Mouse (Mus musculus): Measurements from ENCODE around the gene Slc25a20. TPM values are rescaled to one million over a fixed set of nuclear protein-coding genes. Genes with fewer than 3 reads are reported as not detected.
"Not testable (repeated sequence)": the region's sequence is repeated elsewhere in the genome, so short reads cannot be mapped to it uniquely, and the experiment has no call there.

Gene Slc25a20
- polyA plus RNA-seq, 1 experiment from 2014 or later: 23.5 TPM

GRCm38 (mm10) chr9:108639825-108640224, 22.1 kb upstream of the Slc25a20 start:
- ATAC-seq: no peak
- Histone ChIP-seq H3K27ac (ENCODE audit: low read depth, low read length) (no peak overlapping the region), H3K4me1 (ENCODE audit: control insufficient read depth, insufficient read depth, low read length) (no peaks in the 10 kb centered on the region), H3K4me2 (ENCODE audit: low read length) (no peak overlapping the region), H3K9ac (ENCODE audit: low read length) (no peak overlapping the region), H3K9me3 (replicated peaks; ENCODE audit: control insufficient read depth, low read length) (no peaks in the 10 kb centered on the region), H3K4me3 (ENCODE audit: low read depth, low read length) (no peak overlapping the region), H3K27me3 (replicated peaks; ENCODE audit: control insufficient read depth, insufficient read depth, low read length) (no peaks in the 10 kb centered on the region), H3K36me3 (ENCODE audit: control insufficient read depth, insufficient read depth, low read length) (peaks cover 40% of the 10 kb centered on the region)
- WGBS: 90% methylated on average over 2 of the region's 2 CpGs
- no peak for DNase-seq (ENCODE audit: low spot score)

- no peaks in the 10 kb centered on the region for H3K27me3 ChIP-seq (replicated peaks; ENCODE audit: control insufficient read depth, insufficient read depth, low read length)
- peak overlapping the region; percentile 94 for H3K4me2 ChIP-seq (ENCODE audit: low read length)
- H3K9me3 ChIP-seq (replicated peaks; ENCODE audit: control insufficient read depth, low read length): no peaks in the 10 kb centered on the region
- 46% methylated on average over 10 of the region's 10 CpGs for WGBS
- peaks cover 12% of the 10 kb centered on the region for H3K4me1 ChIP-seq (ENCODE audit: control insufficient read depth, insufficient read depth, low read length)
- peaks cover 5% of the 10 kb centered on the region; the same call in 1 of the 2 replicates for H3K36me3 ChIP-seq (ENCODE audit: control insufficient read depth, insufficient read depth, low read length)
- H3K27ac ChIP-seq (ENCODE audit: low read depth, low read length): no peak overlapping the region
- H3K9ac ChIP-seq (ENCODE audit: low read length): peak overlapping the region; percentile 91
- DNase-seq (ENCODE audit: low spot score) (no peak), ATAC-seq (no peak)
- H3K4me3 ChIP-seq (ENCODE audit: low read depth, low read length): peak overlapping the region; percentile 98
Measured at GRCm38 (mm10) chr9:108648166-108648565, 13.7 kb upstream of the Slc25a20 start.

GRCm38 (mm10) chr9:108648611-108649560, 13.0 kb upstream of the Slc25a20 start, which contains the start of gene Arih2:
Arih2 (minus strand) TSS chr9:108649386.
- Histone ChIP-seq H3K36me3 (ENCODE audit: control insufficient read depth, insufficient read depth, low read length) (0 out of 2 replicates have a peak, but pooled peaks cover 2% of the 10 kb centered on the region), H3K27me3 (replicated peaks; ENCODE audit: control insufficient read depth, insufficient read depth, low read length) (no peaks in the 10 kb centered on the region), H3K4me2 (ENCODE audit: low read length) (peak within 1 kb of the TSS; percentile 94), H3K9ac (ENCODE audit: low read length) (peak within 1 kb of the TSS; percentile 91), H3K4me1 (ENCODE audit: control insufficient read depth, insufficient read depth, low read length) (peaks cover 12% of the 10 kb centered on the region), H3K4me3 (ENCODE audit: low read depth, low read length) (peak within 1 kb of the TSS; percentile 98), H3K9me3 (replicated peaks; ENCODE audit: control insufficient read depth, low read length) (no peaks in the 10 kb centered on the region), H3K27ac (ENCODE audit: low read depth, low read length) (peak within 1 kb of the TSS; percentile 84)
- DNase-seq (ENCODE audit: low spot score) (peak; percentile 97), ATAC-seq (peak; percentile 100)
- WGBS: under 1% methylated on average over 103 of the region's 112 CpGs

- 33% methylated on average over 29 of the region's 29 CpGs for WGBS
- DNase-seq (ENCODE audit: low spot score): no peak
- peak; percentile 54 for ATAC-seq
Measured at GRCm38 (mm10) chr9:108649561-108650440, 12.1 kb upstream of the Slc25a20 start.

GRCm38 (mm10) chr9:108654566-108655464, 7.1 kb upstream of the Slc25a20 start:
- H3K9me3 ChIP-seq (replicated peaks; ENCODE audit: control insufficient read depth, low read length): no peaks in the 10 kb centered on the region
- no peak for DNase-seq (ENCODE audit: low spot score)
- no peak overlapping the region for H3K27ac ChIP-seq (ENCODE audit: low read depth, low read length)
- H3K4me1 ChIP-seq (ENCODE audit: control insufficient read depth, insufficient read depth, low read length): peaks cover 4% of the 10 kb centered on the region
- H3K4me2 ChIP-seq (ENCODE audit: low read length): no peak overlapping the region
- no peaks in the 10 kb centered on the region for H3K27me3 ChIP-seq (replicated peaks; ENCODE audit: control insufficient read depth, insufficient read depth, low read length)
- no peak overlapping the region for H3K9ac ChIP-seq (ENCODE audit: low read length)
- no peaks in the 10 kb centered on the region for H3K36me3 ChIP-seq (ENCODE audit: control insufficient read depth, insufficient read depth, low read length)
- no peak for ATAC-seq
- no peak overlapping the region for H3K4me3 ChIP-seq (ENCODE audit: low read depth, low read length)
- 76% methylated on average over 10 of the region's 10 CpGs for WGBS

More at GRCm38 (mm10) chr9:108649561-108650440, 12.1 kb upstream of the Slc25a20 start:
- no peaks in the 10 kb centered on the region for H3K36me3 ChIP-seq (ENCODE audit: control insufficient read depth, insufficient read depth, low read length)
- H3K27me3 ChIP-seq (replicated peaks; ENCODE audit: control insufficient read depth, insufficient read depth, low read length): no peaks in the 10 kb centered on the region
- peak overlapping the region; percentile 98 for H3K4me3 ChIP-seq (ENCODE audit: low read depth, low read length)
- peak overlapping the region; percentile 94 for H3K4me2 ChIP-seq (ENCODE audit: low read length)
- peak overlapping the region; percentile 91 for H3K9ac ChIP-seq (ENCODE audit: low read length)
- H3K4me1 ChIP-seq (ENCODE audit: control insufficient read depth, insufficient read depth, low read length): peaks cover 12% of the 10 kb centered on the region
- H3K9me3 ChIP-seq (replicated peaks; ENCODE audit: control insufficient read depth, low read length): no peaks in the 10 kb centered on the region
- peak overlapping the region; percentile 84; the same call in 1 of the 2 replicates for H3K27ac ChIP-seq (ENCODE audit: low read depth, low read length)

GRCm38 (mm10) chr9:108655865-108656264, 6.0 kb upstream of the Slc25a20 start:
- not testable (repeated sequence) for H3K27me3 ChIP-seq (replicated peaks; ENCODE audit: control insufficient read depth, insufficient read depth, low read length); H3K36me3 ChIP-seq (ENCODE audit: control insufficient read depth, insufficient read depth, low read length); H3K4me1 ChIP-seq (ENCODE audit: control insufficient read depth, insufficient read depth, low read length); DNase-seq (ENCODE audit: low spot score); ATAC-seq; H3K27ac ChIP-seq (ENCODE audit: low read depth, low read length); H3K4me3 ChIP-seq (ENCODE audit: low read depth, low read length); H3K9ac ChIP-seq (ENCODE audit: low read length); H3K9me3 ChIP-seq (replicated peaks; ENCODE audit: control insufficient read depth, low read length); H3K4me2 ChIP-seq (ENCODE audit: low read length)
- WGBS: 84% methylated on average over 7 of the region's 7 CpGs

GRCm38 (mm10) chr9:108662660-108663059, 772 bp downstream of the Slc25a20 start:
- no peak overlapping the region for H3K27ac ChIP-seq (ENCODE audit: low read depth, low read length)
- no peaks in the 10 kb centered on the region for H3K27me3 ChIP-seq (replicated peaks; ENCODE audit: control insufficient read depth, insufficient read depth, low read length)
- peak overlapping the region; percentile 62 for H3K4me3 ChIP-seq (ENCODE audit: low read depth, low read length)
- no peaks in the 10 kb centered on the region for H3K36me3 ChIP-seq (ENCODE audit: control insufficient read depth, insufficient read depth, low read length)
- peak overlapping the region; percentile 71 for H3K9ac ChIP-seq (ENCODE audit: low read length)
- 50% methylated on average over 6 of the region's 6 CpGs for WGBS
- no peaks in the 10 kb centered on the region for H3K9me3 ChIP-seq (replicated peaks; ENCODE audit: control insufficient read depth, low read length)
- ATAC-seq (no peak), DNase-seq (ENCODE audit: low spot score) (no peak)
- H3K4me1 ChIP-seq (ENCODE audit: control insufficient read depth, insufficient read depth, low read length): peaks cover 4% of the 10 kb centered on the region; the same call in 1 of the 2 replicates
- H3K4me2 ChIP-seq (ENCODE audit: low read length): peak overlapping the region; percentile 66

- Histone ChIP-seq H3K27me3 (replicated peaks; ENCODE audit: control insufficient read depth, insufficient read depth, low read length) (no peaks in the 10 kb centered on the region), H3K4me2 (ENCODE audit: low read length) (no peak overlapping the region), H3K4me1 (ENCODE audit: control insufficient read depth, insufficient read depth, low read length) (no peaks in the 10 kb centered on the region), H3K4me3 (ENCODE audit: low read depth, low read length) (no peak overlapping the region), H3K36me3 (ENCODE audit: control insufficient read depth, insufficient read depth, low read length) (peaks cover 17% of the 10 kb centered on the region; the same call in 1 of the 2 replicates), H3K27ac (ENCODE audit: low read depth, low read length) (no peak overlapping the region), H3K9ac (ENCODE audit: low read length) (no peak overlapping the region), H3K9me3 (replicated peaks; ENCODE audit: control insufficient read depth, low read length) (0 out of 2 replicates have a peak, but pooled peaks cover 3% of the 10 kb centered on the region)
- ATAC-seq: no peak
- DNase-seq (ENCODE audit: low spot score): peak; percentile 61
- 53% methylated on average over 8 of the region's 8 CpGs for whole genome bisulfite sequencing
Measured at GRCm38 (mm10) chr9:108669875-108670274, 8.0 kb downstream of the Slc25a20 start.
